In genomic region chr11:88046944-88047794, GRCm38 (mm10) we compare ENCODE assay signal across 8 mouse cellular contexts. TPM values are rescaled to one million over a fixed set of nuclear protein-coding genes. Genes with fewer than 3 reads are reported as not detected.
A peak's percentile ranks its signal among the peaks of the same experiment; 100 is the strongest.
DNase-seq lines count a peak whose midpoint lies in the region; ATAC-seq lines count a peak whose summit lies in the region.

Gene Srsf1, plus strand, starts transcription at chr11:88047373.

- peak within 1 kb of the TSS; percentile 99 to 100 for H3K27ac ChIP-seq in heart, embryonic 14.5 days (replicated peaks in 1 of 2; ENCODE audit: control insufficient read depth in 1 of 2, insufficient read depth in 1 of 2, low read depth in 2 of 2, low read length in 2 of 2)
- H3K27ac ChIP-seq in liver, embryonic 13.5 days: peak within 1 kb of the TSS; percentile 99
- H3K27ac ChIP-seq in stomach, embryonic 16.5 days (ENCODE audit: low read length): peak within 1 kb of the TSS; percentile 100

- peak; percentile 85 for ATAC-seq in CD4-positive, CD25-positive, alpha-beta regulatory T cell, adult 4 months
- peak; percentile 95 for ATAC-seq in heart, embryonic 14.5 days (ENCODE audit: insufficient number of reproducible peaks, insufficient read depth, low FRiP score, low read depth)
- ATAC-seq in liver, embryonic 13.5 days (ENCODE audit: low read depth): peak; percentile 85
- peak; percentile 93 for ATAC-seq in stomach, embryonic 16.5 days (ENCODE audit: insufficient read depth, low FRiP score)

- H3K36me3 ChIP-seq in heart, embryonic 14.5 days (ENCODE audit: control insufficient read depth, insufficient read depth, low read length): peaks cover 31% of the 10 kb centered on the region
- peaks cover 29% of the 10 kb centered on the region for H3K36me3 ChIP-seq in liver, embryonic 13.5 days
- peaks cover 5% of the 10 kb centered on the region for H3K36me3 ChIP-seq in stomach, embryonic 16.5 days (ENCODE audit: control insufficient read depth, insufficient read depth, low read length)

- H3K27me3 ChIP-seq in heart, embryonic 14.5 days (ENCODE audit: control insufficient read depth, insufficient read depth, low read length): no peaks in the 10 kb centered on the region
- no peaks in the 10 kb centered on the region for H3K27me3 ChIP-seq in liver, embryonic 13.5 days
- H3K27me3 ChIP-seq in stomach, embryonic 16.5 days (ENCODE audit: control insufficient read depth, insufficient read depth, low read length): no peaks in the 10 kb centered on the region

- H3K4me1 ChIP-seq in heart, embryonic 14.5 days (ENCODE audit: control insufficient read depth in 2 of 2, insufficient read depth in 2 of 2, low read length in 2 of 2): peaks cover 4 to 24% of the 10 kb centered on the region in 2 experiments; a peak in 3 of 4 replicates
- H3K4me1 ChIP-seq in liver, embryonic 13.5 days (replicated peaks): peaks cover 40% of the 10 kb centered on the region
- H3K4me1 ChIP-seq in stomach, embryonic 16.5 days (ENCODE audit: control insufficient read depth, insufficient read depth, low read length): peaks cover 27% of the 10 kb centered on the region

- peak within 1 kb of the TSS; percentile 72 to 100 for H3K4me3 ChIP-seq in heart, embryonic 14.5 days (ENCODE audit: control insufficient read depth in 1 of 2, insufficient read depth in 1 of 2, low read depth in 1 of 2, low read length in 2 of 2)
- peak within 1 kb of the TSS; percentile 100 for H3K4me3 ChIP-seq in liver, embryonic 13.5 days (replicated peaks)
- peak within 1 kb of the TSS; percentile 84 for H3K4me3 ChIP-seq in stomach, embryonic 16.5 days (replicated peaks; ENCODE audit: low read length)

- H3K9me3 ChIP-seq in heart, embryonic 14.5 days (ENCODE audit: control insufficient read depth, low read length): no peaks in the 10 kb centered on the region; the same call in 1 of the 2 replicates
- no peaks in the 10 kb centered on the region for H3K9me3 ChIP-seq in liver, embryonic 13.5 days (replicated peaks)
- no peaks in the 10 kb centered on the region for H3K9me3 ChIP-seq in stomach, embryonic 16.5 days (replicated peaks; ENCODE audit: control insufficient read depth, low read length)

- WGBS in heart, embryonic 14.5 days: under 1% methylated on average over 58 of the region's 60 CpGs
- under 1% methylated on average over 60 of the region's 60 CpGs for WGBS in liver, embryonic 13.5 days (ENCODE audit: insufficient replicate concordance)
- under 1% methylated on average over 60 of the region's 60 CpGs for WGBS in stomach, embryonic 16.5 days

- peak within 1 kb of the TSS; percentile 71 for H3K4me2 ChIP-seq in heart, embryonic 14.5 days (ENCODE audit: low read length)
- H3K4me2 ChIP-seq in liver, embryonic 13.5 days: peak within 1 kb of the TSS; percentile 80
- peak within 1 kb of the TSS; percentile 97 for H3K4me2 ChIP-seq in stomach, embryonic 16.5 days (ENCODE audit: low read depth, low read length)

- H3K9ac ChIP-seq in heart, embryonic 14.5 days (ENCODE audit: low read length): peak within 1 kb of the TSS; percentile 100
- H3K9ac ChIP-seq in liver, embryonic 13.5 days: peak within 1 kb of the TSS; percentile 100
- peak within 1 kb of the TSS; percentile 95 for H3K9ac ChIP-seq in stomach, embryonic 16.5 days (ENCODE audit: low read length)

- DNase-seq in c-Kit-negative CD71-positive TER-119-positive erythroid progenitor cells, embryonic 14.5 days (ENCODE audit: low read depth, low spot score): peak; percentile 95
- peak; percentile 95 for DNase-seq in fibroblast of lung, adult 2 months (ENCODE audit: low read depth)
- DNase-seq in kidney, postnatal 14 days: peak; percentile 100
- peak; percentile 96 for DNase-seq in liver, embryonic 13.5 days
- DNase-seq in neural tube, embryonic 10.5 days (ENCODE audit: extremely low spot score, low spot score): peak; percentile 99

RNA-seq across cellular contexts. Expression of gene Srsf1, which starts in this region (rescaled TPM):
- polyA plus RNA-seq in CD4-positive, CD25-positive, alpha-beta regulatory T cell, adult 4 months (2017; shearing (Covaris generic)): 10 to 100 TPM; 23.5 to 47.7 TPM
- 192 and 199 TPM in 2 replicates for polyA plus RNA-seq in heart, embryonic 14.5 days (2014; fragmentation: Nextera tagmentation; extraction: Ambion mirVana)
- polyA plus RNA-seq in liver, embryonic 13.5 days (2015; fragmentation: Nextera tagmentation; extraction: Ambion mirVana): 157 and 209 TPM in 2 replicates
- polyA plus RNA-seq in stomach, embryonic 16.5 days (2015; fragmentation: Nextera tagmentation; extraction: Ambion mirVana): 188 and 201 TPM in 2 replicates

Comparison
In these comparisons a context has a peak if more than half of its experiments do, and no peak if none do; other contexts are left out.
1. Peak in every context shown above with its lines: DNase-seq, ATAC-seq, H3K4me3 ChIP-seq and H3K27ac ChIP-seq.